Mouse (Mus musculus) midbrain, embryonic 15.5 days (tissue): Measurements from ENCODE around the gene Esrrg. TPM values are rescaled to one million over a fixed set of nuclear protein-coding genes. Genes with fewer than 3 reads are reported as not detected.

Experiments used
- ATAC-seq: fragments of 200-750 bp; cut with Nextera tagmentation; replicated peaks from 2 replicates; pipeline ENCODE4 v1.8.0; 2017; ENCODE audit warnings: moderate TSS enrichment
- H3K27ac ChIP-seq: fragments of 300-500 bp; sonication (generic); 2 replicates; pipeline ENCODE4 v1.5.1; 2015; ENCODE audit warnings: mild to moderate bottlenecking, inconsistent platforms
- H3K27me3 ChIP-seq: fragments of 300-500 bp; sonication (generic); replicated peaks from 2 replicates; pipeline ENCODE4 v1.6.1; 2015; ENCODE audit warnings: inconsistent platforms
- H3K36me3 ChIP-seq: fragments of 300-500 bp; sonication (generic); replicated peaks from 2 replicates; pipeline ENCODE4 v1.6.1; 2015; ENCODE audit warnings: inconsistent platforms
- H3K4me1 ChIP-seq: fragments of 300-500 bp; sonication (generic); 2 replicates; pipeline ENCODE4 v1.6.1; 2015; ENCODE audit warnings: inconsistent platforms
- H3K4me2 ChIP-seq: fragments of 300-500 bp; sonication (generic); 2 replicates; pipeline ENCODE4 v1.6.1; 2015; ENCODE audit warnings: inconsistent platforms, mild to moderate bottlenecking, moderate library complexity
- H3K4me3 ChIP-seq: fragments of 300-500 bp; sonication (generic); 2 replicates; pipeline ENCODE4 v1.5.1; 2015; ENCODE audit warnings: mild to moderate bottlenecking, inconsistent platforms
- H3K9ac ChIP-seq: fragments of 300-500 bp; sonication (generic); 2 replicates; pipeline ENCODE4 v1.6.1; 2015; ENCODE audit warnings: mild to moderate bottlenecking, inconsistent platforms
- H3K9me3 ChIP-seq: fragments of 300-500 bp; sonication (generic); 2 replicates; pipeline ENCODE4 v1.6.1; 2016; ENCODE audit warnings: inconsistent platforms
- WGBS: fragments of 180-500 bp; shearing (Covaris S2); methylation state at CpG from one replicate; pipeline ENCODE4 v1.1.7; 2015; ENCODE audit warnings: mixed read lengths; 5-methylcytosine and 5-hydroxymethylcytosine counted together
- polyA plus RNA-seq: library from polyadenylated mRNA; unstranded; fragments of >200 nt; fragmentation: Nextera tagmentation; extraction: Ambion mirVana; gene quantifications from 2 replicates; pipeline ENCODE4 v1.2.1, GENCODE M21; 2015

Gene Esrrg
- polyA plus RNA-seq: 29.0 and 30.3 TPM in 2 replicates

DNA sequence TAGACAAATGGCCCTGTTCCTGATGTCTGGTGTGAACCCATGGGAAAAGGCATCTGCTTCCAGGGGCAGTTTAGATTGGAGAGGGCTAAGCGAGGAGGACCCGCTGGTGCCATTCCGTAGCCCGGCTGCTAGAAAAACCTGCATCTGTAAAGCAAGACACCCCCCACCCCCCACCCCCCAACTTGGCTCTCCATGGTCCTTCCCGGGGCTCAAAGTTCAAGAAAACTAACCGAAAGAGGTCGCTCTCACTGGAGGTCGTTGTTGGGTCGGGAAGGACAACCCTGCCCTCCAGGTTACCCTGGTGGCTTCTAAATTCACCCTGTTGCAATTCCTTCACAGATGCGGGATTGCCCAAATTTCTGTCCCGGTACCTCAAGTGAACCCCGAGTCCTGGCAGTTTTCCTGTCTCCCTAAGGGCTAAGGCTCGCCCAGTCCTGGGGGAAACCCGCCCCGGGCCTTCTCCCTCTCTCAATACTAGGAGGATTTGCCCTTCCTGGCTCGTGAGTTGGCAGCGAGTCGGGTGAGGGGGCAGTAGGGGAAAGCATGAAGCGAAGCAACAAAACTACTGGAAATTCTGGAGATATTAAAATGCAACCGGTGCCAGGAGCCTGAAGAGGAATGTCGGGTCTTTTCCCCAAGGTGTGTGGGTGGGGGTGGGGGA is at the start of gene Esrrg:
TSS of gene Esrrg (plus strand) at position 531 of the 661 bp plus-strand sequence.
- ATAC-seq: no peak
- H3K9me3 ChIP-seq: no peaks in the 10 kb centered on the region
- WGBS: 3% methylated on average over 21 of the region's 21 CpGs
- peak within 1 kb of the TSS; percentile 35 for H3K9ac ChIP-seq
- H3K4me3 ChIP-seq: peak within 1 kb of the TSS; percentile 44
- no peaks in the 10 kb centered on the region for H3K36me3 ChIP-seq
- H3K27ac ChIP-seq: no peak within 1 kb of the TSS
- H3K27me3 ChIP-seq: peaks cover 65% of the 10 kb centered on the region
- H3K4me2 ChIP-seq: peak within 1 kb of the TSS; percentile 88
- peaks cover 63% of the 10 kb centered on the region for H3K4me1 ChIP-seq

DNA sequence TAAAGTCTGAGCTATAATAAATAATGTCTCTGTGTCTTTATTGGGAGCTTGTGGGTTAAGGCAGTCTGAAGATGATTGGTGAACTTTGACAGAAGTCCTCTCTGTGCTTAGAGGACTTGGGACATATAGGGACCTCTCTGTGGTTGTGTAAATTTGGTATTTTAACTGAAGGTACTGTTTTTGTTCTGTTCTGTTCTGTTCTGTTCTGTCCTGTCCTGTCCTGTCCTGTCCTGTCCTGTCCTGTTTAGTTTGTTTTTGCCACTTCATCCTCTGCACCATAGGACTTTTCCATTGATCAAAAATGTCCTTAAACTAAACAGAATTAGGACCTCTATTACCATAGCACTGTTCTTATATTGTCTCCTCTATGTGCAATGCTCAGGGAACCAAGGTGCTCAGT is 24.6 kb upstream of the Esrrg start:
- Histone ChIP-seq H3K4me2 (no peak overlapping the region), H3K9ac (no peak overlapping the region), H3K27ac (no peak overlapping the region), H3K27me3 (no peaks in the 10 kb centered on the region), H3K4me3 (no peak overlapping the region), H3K9me3 (no peaks in the 10 kb centered on the region), H3K4me1 (no peaks in the 10 kb centered on the region), H3K36me3 (no peaks in the 10 kb centered on the region)
- no peak for ATAC-seq

DNA sequence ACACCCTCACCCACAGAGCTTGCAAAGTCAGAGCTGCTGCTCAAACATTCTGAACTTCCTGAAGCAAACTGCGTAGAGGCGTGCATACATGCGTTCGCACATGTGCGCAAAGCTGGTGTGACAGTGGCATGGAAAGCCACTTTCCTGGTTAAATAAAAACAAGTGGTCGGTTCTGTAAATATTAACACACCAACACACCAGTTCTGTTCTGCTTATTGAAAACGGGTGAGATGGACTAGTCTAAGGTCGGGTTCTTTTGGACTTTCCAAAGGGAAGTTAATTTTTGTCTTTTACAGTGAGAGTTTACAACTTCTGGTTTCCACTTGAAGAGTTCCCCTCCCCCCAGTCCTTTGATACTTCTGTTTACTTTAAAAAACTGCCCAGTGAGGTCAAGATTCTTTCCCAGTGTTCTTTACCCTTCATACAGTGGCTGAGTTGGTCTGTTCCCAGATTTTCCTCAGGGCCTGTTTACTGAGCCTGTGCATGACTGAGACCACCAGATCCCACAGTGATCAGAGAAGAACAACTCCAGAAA is 22.0 kb upstream of the Esrrg start:
- Histone ChIP-seq H3K9ac (no peak overlapping the region), H3K4me1 (no peaks in the 10 kb centered on the region), H3K36me3 (no peaks in the 10 kb centered on the region), H3K4me2 (no peak overlapping the region), H3K9me3 (no peaks in the 10 kb centered on the region), H3K4me3 (no peak overlapping the region), H3K27ac (no peak overlapping the region), H3K27me3 (no peaks in the 10 kb centered on the region)
- no peak for ATAC-seq
- WGBS: 93% methylated on average over 8 of the region's 8 CpGs

DNA sequence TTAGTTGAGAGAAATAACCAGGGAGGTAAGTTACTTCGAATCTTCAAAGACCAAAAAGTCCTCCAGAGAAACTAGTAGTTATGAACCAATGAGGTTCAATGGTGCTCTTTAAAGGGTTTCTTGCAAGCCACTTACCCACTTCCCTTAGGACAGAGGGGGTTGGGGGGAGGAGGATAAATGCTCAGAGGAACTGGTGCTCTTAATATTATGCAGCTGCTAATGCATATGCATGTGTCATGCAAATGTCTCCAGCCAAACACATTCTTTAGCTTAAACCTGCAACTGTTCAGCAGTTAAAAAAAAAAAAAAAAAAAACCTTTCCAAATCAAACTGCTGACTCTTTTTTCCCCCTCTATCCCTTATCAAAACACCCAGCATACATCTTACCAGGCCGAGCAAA is 5.6 kb upstream of the Esrrg start:
- Histone ChIP-seq H3K9me3 (no peaks in the 10 kb centered on the region), H3K27ac (no peak overlapping the region), H3K36me3 (no peaks in the 10 kb centered on the region), H3K4me3 (no peak overlapping the region), H3K9ac (no peak overlapping the region), H3K4me2 (no peak overlapping the region), H3K4me1 (peaks cover 42% of the 10 kb centered on the region), H3K27me3 (peaks cover 31% of the 10 kb centered on the region)
- no peak for ATAC-seq
- WGBS: 48% methylated on average over 2 of the region's 2 CpGs

DNA sequence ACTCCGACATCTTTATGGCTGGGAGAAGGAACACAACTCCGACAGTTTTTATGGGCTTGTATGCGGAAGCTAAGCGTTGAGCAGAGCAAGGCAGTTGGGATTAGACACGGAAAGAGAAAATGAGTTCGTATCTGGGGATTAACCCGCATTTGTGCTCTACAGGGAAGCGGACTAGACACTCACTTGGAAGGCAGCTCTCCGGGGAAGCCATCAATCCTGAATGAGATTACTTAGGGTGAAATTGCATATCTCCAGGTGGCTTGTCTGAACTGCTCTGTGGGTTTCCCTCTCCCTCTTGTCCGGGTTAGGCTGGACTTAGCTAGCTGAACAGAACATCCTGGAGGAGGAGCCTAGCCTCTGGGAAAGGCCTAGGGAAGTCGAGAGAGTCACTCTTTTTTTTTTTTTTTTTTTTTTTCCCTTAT is 4.5 kb upstream of the Esrrg start:
- no peaks in the 10 kb centered on the region for H3K9me3 ChIP-seq
- H3K4me3 ChIP-seq: no peak overlapping the region
- no peak overlapping the region for H3K9ac ChIP-seq
- no peak overlapping the region for H3K27ac ChIP-seq
- H3K27me3 ChIP-seq: peaks cover 42% of the 10 kb centered on the region
- peaks cover 54% of the 10 kb centered on the region for H3K4me1 ChIP-seq
- 6% methylated on average over 11 of the region's 11 CpGs for WGBS
- ATAC-seq: no peak
- H3K36me3 ChIP-seq: no peaks in the 10 kb centered on the region
- H3K4me2 ChIP-seq: no peak overlapping the region

DNA sequence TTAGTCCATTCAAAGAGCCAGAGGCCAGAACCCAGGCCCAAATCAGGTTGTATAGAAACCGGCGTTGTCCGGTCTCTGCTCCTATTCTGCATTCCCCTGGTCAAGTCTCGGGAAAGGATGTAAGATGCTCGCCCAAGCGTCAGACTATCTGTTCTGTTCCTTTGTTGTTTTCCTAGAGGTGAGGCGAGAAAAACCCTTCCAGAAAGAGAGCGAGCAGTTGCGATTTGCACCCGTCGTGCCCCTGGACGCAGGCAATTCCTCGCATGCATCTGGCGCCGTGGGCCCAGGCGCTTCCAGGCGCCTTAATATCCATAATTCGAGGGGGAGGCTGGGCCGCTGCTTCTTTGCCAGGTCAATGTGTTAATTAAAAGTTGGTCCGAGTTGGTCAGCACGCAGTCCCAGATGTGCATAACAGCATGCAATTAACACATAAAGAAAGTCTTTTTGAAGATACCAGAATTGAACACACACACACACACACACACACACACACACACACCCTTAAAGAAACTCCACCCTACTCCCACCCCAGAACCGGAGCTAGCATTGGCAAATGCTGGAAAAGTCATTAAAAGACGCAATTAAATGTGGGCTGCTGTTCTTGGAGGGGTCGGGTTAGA is 3.8 kb upstream of the Esrrg start:
- Histone ChIP-seq H3K4me1 (peaks cover 61% of the 10 kb centered on the region), H3K4me2 (peak overlapping the region; percentile 62), H3K9me3 (no peaks in the 10 kb centered on the region), H3K27ac (no peak overlapping the region), H3K27me3 (peaks cover 49% of the 10 kb centered on the region), H3K9ac (no peak overlapping the region), H3K4me3 (peak overlapping the region; percentile 30), H3K36me3 (no peaks in the 10 kb centered on the region)
- ATAC-seq: no peak
- WGBS: 6% methylated on average over 24 of the region's 24 CpGs

DNA sequence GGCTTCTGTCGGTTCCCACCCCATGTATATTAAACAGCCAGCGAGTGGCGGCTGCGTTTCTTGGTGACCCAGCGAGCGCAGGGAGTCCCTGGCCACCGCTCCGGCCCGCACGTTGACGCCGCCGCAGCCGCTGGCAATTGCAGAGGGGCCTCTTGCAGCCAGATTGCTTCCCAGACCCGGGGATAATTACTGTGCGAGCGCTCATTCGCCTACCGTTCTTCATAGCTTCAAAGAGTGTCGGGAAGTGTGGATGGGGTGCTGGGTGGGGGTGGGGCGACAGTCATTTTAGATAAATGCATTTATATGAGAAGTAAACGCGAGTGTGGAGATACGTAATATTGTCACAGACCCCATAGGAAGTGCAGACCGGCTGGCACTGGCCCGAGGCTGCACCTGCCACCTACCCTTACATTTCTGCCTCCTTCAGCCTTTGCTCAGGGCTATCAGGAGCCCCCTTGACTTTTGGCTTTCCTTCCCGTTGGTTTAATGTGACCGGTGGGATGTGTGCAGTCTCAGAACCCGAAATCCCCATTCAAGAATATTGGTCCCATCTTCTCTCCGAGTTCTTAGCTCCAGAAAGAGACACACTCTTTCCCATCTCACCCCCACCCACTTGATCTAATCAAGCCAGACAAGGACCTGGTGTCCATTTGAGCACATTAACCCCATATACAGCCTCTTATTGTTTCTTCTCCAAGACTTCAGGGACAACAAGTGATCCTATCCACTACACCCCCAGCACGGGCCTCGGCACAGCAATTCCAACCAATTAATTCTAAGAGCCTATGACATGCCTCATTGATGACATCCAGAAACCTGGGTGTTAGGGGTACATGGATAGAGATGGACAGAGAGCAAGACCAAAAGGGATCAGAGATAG is 3.0 kb upstream of the Esrrg start:
- Histone ChIP-seq H3K9me3 (no peaks in the 10 kb centered on the region), H3K4me3 (peak overlapping the region; percentile 30), H3K4me1 (peaks cover 63% of the 10 kb centered on the region), H3K9ac (no peak overlapping the region), H3K36me3 (no peaks in the 10 kb centered on the region), H3K27me3 (peaks cover 57% of the 10 kb centered on the region), H3K27ac (no peak overlapping the region), H3K4me2 (peak overlapping the region; percentile 62)
- ATAC-seq: 0 out of 2 replicates have a peak, but pooled peaks have one; percentile 31
- WGBS: 2% methylated on average over 32 of the region's 32 CpGs

DNA sequence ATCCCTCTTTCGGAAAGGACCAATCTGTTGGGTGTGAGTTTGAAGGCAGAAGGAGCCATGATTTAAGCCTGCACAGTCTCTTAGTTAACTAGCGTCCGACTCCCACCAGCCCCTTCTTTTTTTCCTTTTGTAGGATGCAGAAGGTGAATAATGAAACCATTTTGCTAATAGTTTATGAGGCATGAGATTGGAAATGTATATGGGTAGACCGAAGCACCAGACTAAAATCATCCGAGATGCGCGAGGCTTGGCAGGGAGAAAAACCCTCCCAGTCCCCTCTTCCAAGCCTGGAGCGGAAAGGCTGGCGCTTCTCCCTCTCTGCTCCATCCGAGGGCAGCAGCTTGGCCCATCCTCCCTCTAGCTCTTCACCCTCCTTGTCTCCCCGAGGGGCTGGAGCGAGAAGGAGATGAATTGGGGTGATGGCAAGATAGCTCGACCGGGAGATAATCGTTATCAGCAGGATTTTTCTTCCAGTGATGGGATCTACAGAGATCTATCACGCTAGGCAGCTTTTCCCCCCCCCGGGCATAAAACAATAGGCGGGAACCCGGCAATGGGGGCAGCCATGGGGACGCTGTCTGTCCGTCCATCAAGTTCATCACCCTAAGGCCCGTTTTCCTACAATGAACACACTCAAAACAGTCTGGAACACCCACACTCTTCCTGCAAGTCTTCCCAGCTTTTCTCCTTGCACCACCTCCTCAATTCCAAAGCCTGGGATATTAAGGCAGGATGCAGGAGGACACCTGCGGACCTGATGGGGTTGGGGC is 2.1 kb upstream of the Esrrg start:
- Histone ChIP-seq H3K4me1 (peaks cover 63% of the 10 kb centered on the region), H3K9me3 (no peaks in the 10 kb centered on the region), H3K4me3 (no peak overlapping the region), H3K27ac (no peak overlapping the region), H3K4me2 (peak overlapping the region; percentile 19), H3K9ac (no peak overlapping the region), H3K27me3 (peaks cover 65% of the 10 kb centered on the region), H3K36me3 (no peaks in the 10 kb centered on the region)
- WGBS: 6% methylated on average over 23 of the region's 23 CpGs
- no peak for ATAC-seq

DNA sequence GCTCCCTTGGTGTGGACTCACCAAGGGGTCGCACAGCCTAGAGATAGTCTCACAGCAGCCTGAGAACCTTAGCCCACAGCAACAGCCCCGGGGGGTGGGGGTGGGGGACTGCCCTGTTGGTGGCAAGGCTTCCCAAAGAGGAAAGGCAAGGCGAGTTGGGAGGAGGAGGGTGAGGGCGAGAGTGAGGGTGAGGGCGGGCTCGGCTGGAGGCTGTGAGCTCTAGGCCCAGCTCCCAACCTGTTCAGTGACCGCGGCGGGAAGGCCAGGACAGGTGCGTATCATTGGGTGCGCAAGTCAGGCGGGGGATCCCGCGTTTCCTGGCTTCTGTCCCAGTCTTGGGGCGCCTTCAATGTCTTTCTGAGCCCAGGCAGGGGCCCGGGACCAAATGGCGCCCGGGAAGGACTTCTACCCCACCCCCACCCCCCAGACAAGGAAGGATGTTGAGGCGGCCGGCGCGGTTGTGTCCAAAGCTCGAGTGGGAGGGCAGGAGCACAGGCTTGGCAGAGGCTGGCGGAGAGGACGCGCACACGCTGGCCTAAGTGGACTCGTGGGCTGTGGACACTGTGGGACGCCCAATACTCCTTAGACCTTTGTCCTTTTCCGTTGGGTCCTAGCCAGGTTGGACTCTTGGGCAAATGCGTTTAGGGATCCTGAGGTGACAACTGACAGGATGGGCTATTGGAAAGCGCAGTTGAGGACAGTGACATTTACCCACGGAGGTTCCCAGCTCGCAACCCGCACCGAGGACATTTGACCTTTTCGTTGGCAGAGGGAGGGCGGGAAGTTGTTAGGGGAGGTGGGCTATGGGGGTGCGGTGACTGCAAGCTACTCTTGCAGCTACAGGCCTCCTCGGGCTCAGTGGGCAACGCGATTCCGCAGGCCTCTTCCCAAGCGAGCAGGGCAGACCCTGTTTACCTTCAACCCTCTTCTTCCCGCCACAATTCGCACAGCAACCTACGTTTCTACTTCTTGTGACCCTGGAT is 1.2 kb upstream of the Esrrg start:
- H3K36me3 ChIP-seq: no peaks in the 10 kb centered on the region
- peak overlapping the region; percentile 11; the same call in 1 of the 2 replicates for H3K4me3 ChIP-seq
- 0 out of 2 replicates have a peak, but pooled peaks have one; percentile 22 for ATAC-seq
- peaks cover 69% of the 10 kb centered on the region for H3K27me3 ChIP-seq
- H3K4me2 ChIP-seq: peak overlapping the region; percentile 14
- H3K9ac ChIP-seq: no peak overlapping the region
- no peaks in the 10 kb centered on the region for H3K9me3 ChIP-seq
- peaks cover 63% of the 10 kb centered on the region for H3K4me1 ChIP-seq
- H3K27ac ChIP-seq: no peak overlapping the region
- WGBS: 3% methylated on average over 47 of the region's 47 CpGs

DNA sequence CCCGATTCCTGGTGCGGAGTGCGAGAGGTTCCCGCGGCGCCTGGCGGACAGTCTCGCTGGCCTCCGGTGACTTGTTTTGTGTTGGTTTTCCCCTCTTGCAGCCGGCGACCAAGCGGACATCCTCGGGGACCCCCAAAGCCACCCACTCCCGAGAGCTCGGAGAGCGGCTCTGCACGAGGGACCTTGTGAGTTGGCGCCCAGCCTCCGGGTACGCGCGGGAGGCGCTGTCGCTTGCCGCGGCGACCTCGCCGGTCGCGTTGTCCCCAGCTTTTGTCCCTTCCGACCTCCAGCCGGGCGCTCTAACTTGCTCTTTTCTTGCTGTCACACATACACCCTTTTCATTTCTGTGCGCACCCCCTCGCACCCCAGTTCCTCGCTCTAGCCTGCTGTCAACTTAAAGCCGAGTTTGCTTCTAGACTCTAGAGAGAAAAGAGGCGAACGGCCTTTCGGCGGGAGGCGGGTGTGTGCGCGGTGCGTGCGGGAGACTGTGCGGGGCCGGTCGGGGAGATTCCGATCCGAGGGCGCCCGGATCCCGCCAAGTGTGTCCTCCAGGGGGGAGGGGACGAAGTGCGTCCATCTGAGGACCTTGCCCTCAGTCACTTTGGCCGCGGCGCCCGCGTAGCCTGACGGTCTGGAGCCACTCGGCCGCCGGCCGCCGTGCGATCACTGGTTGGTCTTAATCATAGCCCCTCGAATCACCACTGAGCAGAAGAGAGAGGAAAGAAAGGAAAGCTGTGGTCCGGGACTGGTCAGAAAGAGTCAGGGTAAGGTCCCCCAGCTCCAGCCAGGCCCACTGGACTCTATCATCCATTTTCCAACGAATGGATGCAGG is 646 bp downstream of the Esrrg start:
- under 1% methylated on average over 72 of the region's 72 CpGs for WGBS

More for the DNA sequence above, 646 bp downstream of the Esrrg start:
- H3K4me2 ChIP-seq: peak overlapping the region; percentile 88
- H3K9me3 ChIP-seq: no peaks in the 10 kb centered on the region
- no peaks in the 10 kb centered on the region for H3K36me3 ChIP-seq
- ATAC-seq: 0 out of 2 replicates have a peak, but pooled peaks have one; percentile 43
- peak overlapping the region; percentile 44 for H3K4me3 ChIP-seq
- H3K27ac ChIP-seq: no peak overlapping the region
- peaks cover 58% of the 10 kb centered on the region for H3K4me1 ChIP-seq
- H3K9ac ChIP-seq: peak overlapping the region; percentile 35
- H3K27me3 ChIP-seq: peaks cover 69% of the 10 kb centered on the region
